Mouse (Mus musculus) telencephalon, adult 2 months (tissue): ENCODE results near the gene Olfr494.

Experiments
- DNase-seq: peaks from one replicate; pipeline ENCODE4 v3.0.0-alpha.2; 2011; ENCODE audit warnings: low read depth, low spot score

Gene Olfr494

DNA sequence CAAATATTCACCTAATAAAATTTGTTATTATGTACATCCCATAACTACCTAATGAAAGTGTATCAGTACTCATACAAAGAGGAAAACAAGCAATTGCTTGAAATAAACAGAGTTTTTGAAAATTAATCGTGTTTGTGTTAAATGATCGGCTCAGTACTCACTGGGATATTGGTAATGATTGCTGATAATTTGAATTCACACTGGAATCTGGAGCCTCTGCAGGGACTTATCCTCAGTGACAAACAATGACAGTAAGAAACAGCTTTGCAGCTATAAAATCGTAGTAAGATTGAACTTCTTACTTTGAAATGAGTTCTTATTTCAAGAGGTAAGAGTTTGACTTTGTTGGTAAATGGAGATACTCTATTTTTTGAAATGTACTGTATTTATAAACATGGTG is at the start of gene Olfr494:
Gene Olfr494 (plus strand): TSS at position 301 of the 400 bp plus-strand sequence.
- no peak for DNase-seq

DNA sequence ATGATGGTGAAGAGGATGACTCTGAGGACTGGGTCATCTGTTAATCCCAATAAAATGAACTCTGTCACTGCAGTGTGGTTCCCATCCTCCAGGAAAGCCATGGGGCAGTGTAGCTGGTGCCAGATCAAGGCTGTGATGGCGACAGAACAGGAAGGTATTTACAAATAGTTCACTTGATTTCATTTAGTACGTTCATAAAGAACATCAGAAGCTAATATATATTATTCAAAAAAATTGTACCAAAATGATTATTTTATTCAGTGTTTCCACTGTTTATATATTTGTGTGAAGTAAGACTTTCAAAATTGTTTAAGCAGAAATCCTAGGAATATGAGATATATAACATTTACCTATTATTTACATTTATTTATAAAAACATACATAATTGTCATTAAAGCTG is 41.6 kb upstream of the Olfr494 start, which contains the start of gene Olfr492:
Gene Olfr492 (minus strand): TSS at position 101 of the 400 bp plus-strand sequence.
- no peak for DNase-seq

DNA sequence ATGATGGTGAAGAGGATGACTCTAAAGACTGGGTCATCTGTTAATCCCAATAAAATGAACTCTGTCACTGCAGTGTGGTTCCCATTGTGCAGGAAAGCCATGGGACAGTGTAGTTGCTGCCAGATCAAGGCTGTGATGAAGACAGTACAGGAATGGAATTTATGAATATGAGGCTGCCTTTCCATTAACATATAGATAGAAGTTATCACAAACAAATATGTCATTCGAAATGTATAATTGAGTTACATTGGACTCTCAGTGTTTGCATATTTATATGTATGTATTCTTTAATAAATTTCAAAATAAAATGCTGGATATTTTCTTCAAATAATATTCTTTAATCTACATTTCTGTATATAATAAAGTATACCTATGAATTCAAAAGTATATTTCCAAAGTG is 18.3 kb upstream of the Olfr494 start, which contains the start of gene Olfr493:
Gene Olfr493 (minus strand): TSS at position 101 of the 400 bp plus-strand sequence.
- no peak for DNase-seq

DNA sequence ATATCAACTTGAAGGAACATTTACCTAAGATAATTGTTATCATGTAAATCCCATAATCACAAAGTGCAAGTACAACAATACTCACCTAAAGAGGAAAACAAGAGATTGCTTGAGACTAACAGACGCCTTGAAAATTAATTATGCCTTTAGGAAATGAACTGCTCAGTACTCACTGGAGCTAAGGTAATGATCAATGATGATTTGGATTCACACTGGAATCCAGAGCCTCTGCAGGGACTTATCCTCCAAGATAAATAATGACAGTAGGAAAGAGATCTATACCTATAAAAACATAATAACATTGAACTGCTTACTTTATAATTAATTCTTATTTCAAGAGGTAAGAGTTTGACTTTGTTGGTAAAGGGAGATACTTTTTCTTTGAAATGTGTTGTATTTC is 27.7 kb downstream of the Olfr494 start, which contains the start of gene Olfr495:
Gene Olfr495 (plus strand): TSS at position 301 of the 400 bp plus-strand sequence.
- no peak for DNase-seq
